Mouse (Mus musculus) embryonic facial prominence, embryonic 11.5 days (tissue): ENCODE results near the gene Uba1. TPM values are rescaled to one million over a fixed set of nuclear protein-coding genes. Genes with fewer than 3 reads are reported as not detected.
A peak's percentile ranks its signal among the peaks of the same experiment; 100 is the strongest.

Source experiments
- ATAC-seq: fragments of 200-750 bp; cut with Nextera tagmentation; replicated peaks from 2 replicates; pipeline ENCODE4 v1.8.0; 2017; ENCODE audit warnings: low read depth; ENCODE audit not compliant: insufficient number of reproducible peaks, low FRiP score, low TSS enrichment
- DNase-seq: peaks from one replicate; pipeline ENCODE4 v3.0.0-alpha.2; 2015; ENCODE audit warnings: low spot score
- H3K27ac ChIP-seq: fragments of 300-500 bp; sonication (generic); replicated peaks from 2 replicates; pipeline ENCODE4 v1.5.1; 2014; ENCODE audit warnings: mild to moderate bottlenecking, low read depth, low read length, control low read depth
- H3K27me3 ChIP-seq: fragments of 300-500 bp; sonication (generic); 2 replicates; pipeline ENCODE4 v1.6.1; 2014; ENCODE audit warnings: mild to moderate bottlenecking, low read length, moderate library complexity, mixed read lengths; ENCODE audit not compliant: control insufficient read depth, insufficient read depth
- H3K36me3 ChIP-seq: fragments of 300-500 bp; sonication (generic); replicated peaks from 2 replicates; pipeline ENCODE4 v1.6.1; 2014; ENCODE audit warnings: low read depth, mild to moderate bottlenecking, low read length, moderate library complexity, mixed read lengths; ENCODE audit not compliant: control insufficient read depth, insufficient read depth
- H3K4me1 ChIP-seq: fragments of 300-500 bp; sonication (generic); 2 replicates; pipeline ENCODE4 v1.6.1; 2014; ENCODE audit warnings: low read length, mixed read lengths; ENCODE audit not compliant: control insufficient read depth, insufficient read depth
- H3K4me2 ChIP-seq: fragments of 300-500 bp; sonication (generic); 2 replicates; pipeline ENCODE4 v1.6.1; 2014; ENCODE audit warnings: low read depth, mild to moderate bottlenecking, control low read depth, low read length, moderate library complexity
- H3K4me3 ChIP-seq: fragments of 300-500 bp; sonication (generic); 2 replicates; pipeline ENCODE4 v1.5.1; 2014; ENCODE audit warnings: low read depth, low read length, control low read depth
- H3K9ac ChIP-seq: fragments of 300-500 bp; sonication (generic); replicated peaks from 2 replicates; pipeline ENCODE4 v1.6.1; 2014; ENCODE audit warnings: mild to moderate bottlenecking, control low read depth, low read length
- H3K9me3 ChIP-seq: fragments of 300-500 bp; sonication (generic); replicated peaks from 2 replicates; pipeline ENCODE4 v1.6.1; 2016; ENCODE audit warnings: mild to moderate bottlenecking, low read length, inconsistent platforms, mixed read lengths; ENCODE audit not compliant: control insufficient read depth
- WGBS: fragments of 180-500 bp; shearing (Covaris S2); extraction: QIAGEN DNeasy Blood & Tissue Kit; methylation state at CpG from one replicate; pipeline ENCODE4 v1.1.7; 2014; 5-methylcytosine and 5-hydroxymethylcytosine counted together
- polyA plus RNA-seq: library from polyadenylated mRNA; unstranded; fragments of >200 nt; fragmentation: Nextera tagmentation; extraction: Ambion mirVana; gene quantifications from 2 replicates; pipeline ENCODE4 v1.2.1, GENCODE M21; 2014

The Uba1 gene
- 220 and 234 TPM in 2 replicates for polyA plus RNA-seq

GRCm38 (mm10) chrX:20658026-20658652 lies at the start of gene Uba1:
Gene Uba1 (plus strand): TSS chrX:20658326.
- H3K27ac ChIP-seq: no peak within 1 kb of the TSS
- 12% methylated on average over 27 of the region's 27 CpGs for WGBS
- no peaks in the 10 kb centered on the region for H3K4me1 ChIP-seq
- H3K4me3 ChIP-seq: peak within 1 kb of the TSS; percentile 41
- H3K9me3 ChIP-seq: no peaks in the 10 kb centered on the region
- H3K4me2 ChIP-seq: peak within 1 kb of the TSS; percentile 63
- ATAC-seq (peak; percentile 80), DNase-seq (peak; percentile 90)
- H3K9ac ChIP-seq: peak within 1 kb of the TSS; percentile 48
- H3K27me3 ChIP-seq: no peaks in the 10 kb centered on the region
- H3K36me3 ChIP-seq: no peaks in the 10 kb centered on the region

GRCm38 (mm10) chrX:20608500-20608899 lies 49.6 kb upstream of the Uba1 start:
- whole genome bisulfite sequencing: 83% methylated on average over 4 of the region's 4 CpGs
- Histone ChIP-seq H3K4me2 (no peak overlapping the region), H3K4me1 (no peaks in the 10 kb centered on the region), H3K27me3 (no peaks in the 10 kb centered on the region), H3K9me3 (no peaks in the 10 kb centered on the region), H3K9ac (no peak overlapping the region), H3K27ac (no peak overlapping the region), H3K36me3 (no peaks in the 10 kb centered on the region), H3K4me3 (no peak overlapping the region)
- DNase-seq: no peak
- no peak for ATAC-seq

GRCm38 (mm10) chrX:20616861-20617175 lies 41.3 kb upstream of the Uba1 start:
- Histone ChIP-seq H3K4me3 (peak overlapping the region; percentile 58), H3K36me3 (no peaks in the 10 kb centered on the region), H3K9ac (peak overlapping the region; percentile 58), H3K4me2 (peak overlapping the region; percentile 38; the same call in 1 of the 2 replicates), H3K9me3 (no peaks in the 10 kb centered on the region), H3K27ac (peak overlapping the region; percentile 67), H3K27me3 (no peaks in the 10 kb centered on the region), H3K4me1 (no peaks in the 10 kb centered on the region)
- DNase-seq (no peak), ATAC-seq (no peak)
- WGBS: 18% methylated on average over 17 of the region's 17 CpGs

GRCm38 (mm10) chrX:20617176-20617902 lies 40.8 kb upstream of the Uba1 start, which contains the start of the genes Rbm10 and Ndufb11:
Gene Rbm10 (plus strand): TSS chrX:20617503.
Gene Ndufb11 (minus strand): TSS chrX:20617619.
- DNase-seq (peak; percentile 79), ATAC-seq (peak; percentile 99)
- WGBS: 19% methylated on average over 45 of the region's 49 CpGs
- Histone ChIP-seq H3K4me1 (no peaks in the 10 kb centered on the region), H3K4me2 (peak within 1 kb of the TSS; percentile 48), H3K36me3 (no peaks in the 10 kb centered on the region), H3K9ac (peak within 1 kb of the TSS; percentile 73), H3K27ac (peak within 1 kb of the TSS; percentile 72), H3K4me3 (peak within 1 kb of the TSS; percentile 58), H3K9me3 (no peaks in the 10 kb centered on the region), H3K27me3 (no peaks in the 10 kb centered on the region)

GRCm38 (mm10) chrX:20617903-20618399 lies 40.2 kb upstream of the Uba1 start:
- Histone ChIP-seq H3K9ac (peak overlapping the region; percentile 73), H3K27me3 (no peaks in the 10 kb centered on the region), H3K4me2 (peak overlapping the region; percentile 48), H3K36me3 (no peaks in the 10 kb centered on the region), H3K4me1 (no peaks in the 10 kb centered on the region), H3K27ac (peak overlapping the region; percentile 72), H3K9me3 (no peaks in the 10 kb centered on the region), H3K4me3 (peak overlapping the region; percentile 58)
- DNase-seq (peak; percentile 59), ATAC-seq (peak; percentile 61)
- WGBS: 11% methylated on average over 26 of the region's 31 CpGs

- WGBS: 95% methylated on average over 2 of the region's 2 CpGs
- Histone ChIP-seq H3K9me3 (no peaks in the 10 kb centered on the region), H3K27ac (no peak overlapping the region), H3K4me1 (no peaks in the 10 kb centered on the region), H3K4me3 (no peak overlapping the region), H3K9ac (no peak overlapping the region), H3K36me3 (no peaks in the 10 kb centered on the region; the same call in none of the 2 replicates), H3K4me2 (no peak overlapping the region), H3K27me3 (no peaks in the 10 kb centered on the region)
- DNase-seq: no peak
- ATAC-seq: no peak
Measured at GRCm38 (mm10) chrX:20638141-20638540, 20.0 kb upstream of the Uba1 start.

- H3K9me3 ChIP-seq: no peaks in the 10 kb centered on the region
- no peak overlapping the region for H3K9ac ChIP-seq
- ATAC-seq: no peak
- no peak for DNase-seq
- 79% methylated on average over 5 of the region's 5 CpGs for WGBS
- no peaks in the 10 kb centered on the region for H3K27me3 ChIP-seq
- H3K27ac ChIP-seq: no peak overlapping the region
- no peak overlapping the region for H3K4me2 ChIP-seq
- H3K36me3 ChIP-seq: no peaks in the 10 kb centered on the region
- H3K4me3 ChIP-seq: no peak overlapping the region
- no peaks in the 10 kb centered on the region for H3K4me1 ChIP-seq
Measured at GRCm38 (mm10) chrX:20644780-20645179, 13.3 kb upstream of the Uba1 start.

- Histone ChIP-seq H3K27ac (no peak overlapping the region), H3K4me1 (no peaks in the 10 kb centered on the region), H3K4me3 (no peak overlapping the region), H3K9ac (no peak overlapping the region), H3K36me3 (no peaks in the 10 kb centered on the region), H3K4me2 (no peak overlapping the region), H3K9me3 (no peaks in the 10 kb centered on the region), H3K27me3 (no peaks in the 10 kb centered on the region)
- DNase-seq (no peak), ATAC-seq (peak; percentile 14; the same call in 1 of the 2 replicates)
- 28% methylated on average over 5 of the region's 5 CpGs for WGBS
Measured at GRCm38 (mm10) chrX:20657593-20657992, 533 bp upstream of the Uba1 start.
